Mouse (Mus musculus) brain, embryonic 14.5 days (tissue): ENCODE data around the gene Esx1.

Source experiments
- CTCF ChIP-seq: fragments of 200-500 bp; IDR thresholded peaks from 2 replicates; pipeline ENCODE4 v1.5.1; 2012; ENCODE audit warnings: inconsistent platforms, mild to moderate bottlenecking, moderate library complexity, borderline replicate concordance; ENCODE audit not compliant: insufficient read depth, insufficient read length; ENCODE audit errors: extremely low read depth
- POLR2A ChIP-seq: fragments of 200-500 bp; IDR thresholded peaks from 2 replicates; pipeline ENCODE4 v1.6.1; 2012; ENCODE audit warnings: mild to moderate bottlenecking, inconsistent platforms, borderline replicate concordance; ENCODE audit not compliant: poor library complexity, insufficient read depth, insufficient read length, severe bottlenecking; ENCODE audit errors: extremely low read depth

- TF ChIP-seq CTCF (no peak), POLR2A (no peak)
Observed at GRCm38 (mm10) chrX:137144674-137145073, 22.8 kb upstream of the Esx1 start.
